Mouse (Mus musculus) cerebellum, adult 2 months (tissue): ENCODE measurements around the gene Nanos2.
A peak's percentile ranks its signal among the peaks of the same experiment; 100 is the strongest.

Experiments used
- CTCF ChIP-seq: fragments of 200-500 bp; IDR thresholded peaks from 2 replicates; pipeline ENCODE4 v1.5.1; 2011; ENCODE audit warnings: low read depth, mild to moderate bottlenecking, control low read depth, low read length, moderate library complexity, borderline replicate concordance; ENCODE audit not compliant: insufficient read depth
- POLR2A ChIP-seq: fragments of 200-500 bp; IDR thresholded peaks from 2 replicates; pipeline ENCODE4 v1.6.1; 2011; ENCODE audit warnings: low read length, control low read depth, borderline replicate concordance; ENCODE audit not compliant: insufficient read depth

DNA sequence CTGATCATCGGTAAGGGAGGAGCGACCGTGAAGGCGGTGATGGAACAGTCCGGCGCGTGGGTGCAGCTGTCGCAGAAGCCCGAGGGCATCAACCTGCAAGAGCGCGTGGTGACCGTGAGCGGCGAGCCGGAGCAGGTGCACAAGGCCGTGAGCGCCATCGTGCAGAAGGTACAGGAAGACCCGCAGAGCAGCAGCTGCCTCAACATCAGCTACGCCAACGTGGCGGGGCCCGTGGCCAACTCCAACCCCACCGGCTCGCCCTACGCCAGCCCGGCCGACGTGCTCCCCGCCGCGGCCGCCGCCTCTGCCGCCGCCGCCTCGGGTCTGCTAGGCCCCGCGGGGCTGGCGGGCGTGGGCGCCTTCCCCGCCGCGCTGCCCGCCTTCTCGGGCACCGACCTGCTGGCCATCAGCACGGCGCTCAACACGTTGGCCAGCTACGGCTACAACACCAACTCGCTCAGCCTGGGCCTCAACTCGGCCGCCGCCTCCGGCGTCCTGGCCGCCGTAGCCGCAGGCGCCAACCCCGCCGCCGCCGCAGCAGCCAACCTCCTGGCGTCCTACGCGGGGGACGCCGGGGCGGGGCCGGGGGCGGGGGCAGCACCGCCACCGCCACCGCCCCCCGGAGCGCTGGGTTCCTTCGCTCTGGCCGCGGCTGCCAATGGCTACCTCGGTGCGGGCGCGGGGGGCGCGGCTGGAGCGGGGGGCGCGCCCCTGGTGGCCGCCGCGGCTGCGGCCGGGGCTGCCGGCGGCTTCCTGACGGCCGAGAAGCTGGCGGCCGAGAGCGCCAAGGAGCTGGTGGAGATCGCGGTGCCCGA lies 29.4 kb upstream of the Nanos2 start:
- TF ChIP-seq POLR2A = 0 out of 2 replicates have a peak, but pooled peaks have one; percentile 16
- no peak; the same call in 1 of the 2 replicates for TF ChIP-seq CTCF
